Mouse (Mus musculus) ES-E14 (cell line): ENCODE data around the gene Uvrag.

ENCODE experiments used
- CHD2 ChIP-seq: IDR thresholded peaks from 2 replicates; pipeline ENCODE4 v1.6.1; 2014; ENCODE audit warnings: mild to moderate bottlenecking, low read depth, low read length, inconsistent platforms
- HCFC1 ChIP-seq: IDR thresholded peaks from 2 replicates; pipeline ENCODE4 v1.6.1; 2012; ENCODE audit warnings: low read length, inconsistent platforms, borderline replicate concordance; ENCODE audit not compliant: insufficient read depth
- MAFK ChIP-seq: IDR thresholded peaks from 2 replicates; pipeline ENCODE4 v1.6.1; 2014; ENCODE audit warnings: mild to moderate bottlenecking, low read depth, low read length, inconsistent platforms; ENCODE audit not compliant: insufficient read depth
- ZC3H11A ChIP-seq: IDR thresholded peaks from 2 replicates; pipeline ENCODE4 v1.6.1; 2012; ENCODE audit warnings: low read depth, mild to moderate bottlenecking, inconsistent platforms, low read length, borderline replicate concordance
- ZNF384 ChIP-seq: IDR thresholded peaks from 2 replicates; pipeline ENCODE4 v1.6.1; 2012; ENCODE audit warnings: low read depth, low read length, inconsistent platforms

DNA sequence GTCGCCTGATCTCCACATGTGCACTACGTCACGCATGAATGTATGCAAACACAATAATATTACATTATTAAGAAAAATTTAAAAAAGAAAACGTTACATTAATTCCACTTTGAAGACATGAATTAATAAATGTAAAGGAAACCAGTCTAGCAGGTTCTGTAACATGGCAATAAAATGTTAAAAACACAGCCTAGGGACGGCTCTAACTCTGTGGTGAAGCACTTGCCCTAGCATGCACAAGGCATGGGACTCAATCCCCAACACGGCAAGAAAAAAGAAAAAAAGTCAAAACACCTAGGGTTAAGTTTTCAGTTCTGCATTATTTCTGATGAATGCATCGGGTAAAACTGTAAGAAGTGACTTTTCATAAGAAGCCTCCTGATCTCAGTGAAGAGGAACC lies 143.2 kb downstream of the Uvrag start:
- TF ChIP-seq ZC3H11A, result no peak
- TF ChIP-seq MAFK, result no peak
- TF ChIP-seq HCFC1, result no peak
- TF ChIP-seq CHD2, result no peak
- no peak for TF ChIP-seq ZNF384
